Mouse (Mus musculus) monocyte, adult 5-6 weeks (primary cell): ENCODE data around the gene Gm11111. TPM values are rescaled to one million over a fixed set of nuclear protein-coding genes. Genes with fewer than 3 reads are reported as not detected.
"Not testable (repeated sequence)": the region's sequence is repeated elsewhere in the genome, so short reads cannot be mapped to it uniquely, and the experiment has no call there.

Source experiments
- ATAC-seq: fragments of 153-309, 156-312 bp; replicated peaks from 2 replicates; pipeline ENCODE4 v1.8.0; 2017; ENCODE audit warnings: mild to moderate bottlenecking; ENCODE audit not compliant: low TSS enrichment, insufficient number of reproducible peaks, severe bottlenecking, poor library complexity, low FRiP score
- total RNA-seq: library from RNA; stranded (forward); fragments of 200-1000, 200-491, 200-594 nt; gene quantifications from 3 replicates; pipeline ENCODE4 v1.2.3, GENCODE M21; 2017

Gm11111 gene
- total RNA-seq, 1 experiment from 2014 or later = not detected

DNA sequence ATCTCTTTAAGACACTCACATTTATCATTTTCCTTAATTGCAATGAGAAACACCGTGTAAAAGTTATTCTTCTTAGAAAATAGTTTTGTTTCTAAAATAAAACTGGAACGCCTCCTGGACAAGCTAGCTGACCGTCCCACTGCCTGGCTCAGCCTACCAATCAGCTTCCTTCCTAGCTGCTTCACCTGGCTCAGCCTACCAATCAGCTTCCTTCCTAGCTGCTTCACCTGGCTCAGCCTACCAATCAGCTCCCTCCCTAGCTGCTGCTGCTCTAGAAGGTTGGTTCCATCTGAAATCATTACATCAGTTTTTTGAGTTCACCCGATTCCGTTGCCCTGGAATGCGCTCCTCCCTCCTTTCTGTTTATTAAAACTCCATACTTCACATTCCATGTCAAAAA is 24.0 kb downstream of the Gm11111 start:
- not testable (repeated sequence) for ATAC-seq

DNA sequence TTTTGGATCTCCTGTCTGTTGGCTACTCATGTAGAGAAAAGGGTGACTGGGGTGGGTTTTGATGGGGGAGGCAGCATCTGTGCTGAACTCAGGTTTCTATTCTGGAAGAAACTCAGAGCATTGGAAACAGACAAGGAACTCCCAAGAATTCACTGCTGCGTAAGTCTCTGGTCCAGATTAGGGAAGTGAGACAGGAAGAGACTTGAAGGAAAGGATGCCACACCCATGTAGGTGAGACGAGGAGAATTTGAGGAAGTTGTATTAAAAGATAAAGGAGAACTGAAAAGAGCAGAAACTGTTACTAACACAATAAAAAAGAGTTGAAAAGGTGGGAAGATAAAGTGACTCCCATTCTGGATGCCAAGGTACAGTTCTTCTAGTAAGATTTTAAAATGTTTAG is 25.9 kb downstream of the Gm11111 start:
- no peak for ATAC-seq

DNA sequence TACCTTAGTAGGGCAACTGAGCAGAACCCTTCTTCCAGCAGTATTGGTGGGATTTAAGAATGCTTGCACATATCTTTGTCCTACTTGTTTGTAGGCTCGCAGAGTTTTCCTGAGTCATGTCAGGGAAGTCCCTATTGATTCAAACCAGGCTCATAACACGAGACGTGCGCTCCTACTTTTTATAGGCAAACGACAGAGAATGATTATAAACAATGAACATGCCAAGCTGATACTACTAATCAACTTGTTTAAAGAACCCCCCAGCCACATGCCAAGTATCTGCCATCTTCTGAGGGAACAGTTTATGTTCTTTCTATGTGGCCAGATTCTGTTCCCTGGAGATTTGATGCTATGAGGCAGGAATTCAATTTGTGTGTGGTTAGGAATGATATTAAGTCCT is 28.3 kb downstream of the Gm11111 start:
- no peak for ATAC-seq

DNA sequence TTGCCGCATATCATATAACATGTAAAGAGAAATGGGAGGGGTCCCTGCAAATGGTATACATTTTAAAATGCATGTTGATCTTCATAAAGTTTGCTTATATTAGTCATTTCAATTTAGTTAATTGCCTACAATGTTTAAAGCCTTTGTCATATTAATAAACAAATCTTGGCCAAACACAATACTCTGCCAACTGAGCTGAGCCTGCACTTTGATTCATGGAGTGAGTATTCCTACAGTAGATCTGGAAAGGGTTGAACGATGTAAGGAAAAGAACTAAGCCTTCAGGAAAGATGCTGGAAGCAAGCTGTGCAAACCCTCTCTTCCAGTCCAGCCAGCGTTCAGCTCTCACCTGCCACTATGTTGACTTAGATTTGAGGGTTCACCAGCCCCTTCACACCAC is 29.6 kb downstream of the Gm11111 start:
- no peak for ATAC-seq

DNA sequence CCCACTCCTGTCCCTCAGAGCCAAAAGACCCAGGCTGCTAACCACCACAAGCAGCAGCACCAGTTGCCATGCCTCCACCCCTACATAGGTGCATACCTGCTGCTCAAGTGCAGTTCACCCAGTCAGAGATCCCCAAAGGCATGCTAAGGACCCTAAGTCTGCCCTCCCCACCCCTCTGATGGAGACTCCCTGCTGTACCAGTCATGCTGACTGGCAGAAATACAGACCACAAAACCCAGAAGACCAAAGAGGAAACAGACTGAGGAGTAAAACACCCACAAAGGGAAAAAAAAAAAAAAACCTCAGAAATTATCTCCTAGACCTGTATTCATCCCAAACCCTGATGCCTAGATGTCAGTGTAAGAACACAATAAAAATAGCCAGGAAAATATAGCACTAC is 33.4 kb downstream of the Gm11111 start:
- ATAC-seq = no peak

Other genes with a start within 250 kb of the Gm11111 start
- gene Cfap299, start 223.4 kb upstream of the Gm11111 start, total RNA-seq = 1.2 TPM in 1 of 3 replicates, not detected in the others